Mouse (Mus musculus) ES-E14 (cell line): ENCODE data around the gene Smco3. TPM values are rescaled to one million over a fixed set of nuclear protein-coding genes. Genes with fewer than 3 reads are reported as not detected.

Experiments
- DNase-seq: peaks from one replicate; pipeline ENCODE4 v3.0.0-alpha.2; 2013; ENCODE audit warnings: low read depth, low spot score
- H3K27ac ChIP-seq: 2 replicates; pipeline ENCODE4 v1.5.1; 2012; ENCODE audit warnings: low read depth, mild to moderate bottlenecking, low read length, moderate library complexity, mixed read lengths; ENCODE audit not compliant: poor library complexity, insufficient read depth, severe bottlenecking
- H3K36me3 ChIP-seq: 2 replicates; pipeline ENCODE4 v1.6.1; 2012; ENCODE audit warnings: mild to moderate bottlenecking, low read length, moderate library complexity, mixed read lengths; ENCODE audit not compliant: control insufficient read depth, poor library complexity, insufficient read depth, severe bottlenecking
- H3K4me1 ChIP-seq, 2 experiments: fragments of 150-350 bp in 1 of 2; sonication (generic) in 1 of 2; 2 replicates each; pipeline ENCODE4 v1.6.1; 2012; ENCODE audit warnings: low read length in 2 of 2, mild to moderate bottlenecking in 1 of 2, mixed read lengths in 1 of 2; ENCODE audit not compliant: control insufficient read depth in 2 of 2, insufficient read depth in 2 of 2, poor library complexity in 1 of 2
- H3K4me3 ChIP-seq, 2 experiments: fragments of 150-350 bp in 1 of 2; sonication (generic) in 1 of 2; 2 replicates each; pipeline ENCODE4 v1.5.1; 2012; ENCODE audit warnings: low read length in 2 of 2, low read depth in 1 of 2, mild to moderate bottlenecking in 1 of 2, mixed read lengths in 1 of 2; ENCODE audit not compliant: insufficient read depth in 1 of 2, poor library complexity in 1 of 2, severe bottlenecking in 1 of 2
- H3K9ac ChIP-seq: 2 replicates; pipeline ENCODE4 v1.6.1; 2012; ENCODE audit warnings: low read depth, mild to moderate bottlenecking, low read length, mixed read lengths; ENCODE audit not compliant: poor library complexity, insufficient read depth, severe bottlenecking
- H3K9me3 ChIP-seq: fragments of 150-350 bp; sonication (generic); 2 replicates; pipeline ENCODE4 v1.6.1; 2012; ENCODE audit warnings: low read depth, mild to moderate bottlenecking, low read length; ENCODE audit not compliant: control insufficient read depth, insufficient read depth
- CHD2 ChIP-seq: IDR thresholded peaks from 2 replicates; pipeline ENCODE4 v1.6.1; 2014; ENCODE audit warnings: mild to moderate bottlenecking, low read depth, low read length, inconsistent platforms
- HCFC1 ChIP-seq: IDR thresholded peaks from 2 replicates; pipeline ENCODE4 v1.6.1; 2012; ENCODE audit warnings: low read length, inconsistent platforms, borderline replicate concordance; ENCODE audit not compliant: insufficient read depth
- MAFK ChIP-seq: IDR thresholded peaks from 2 replicates; pipeline ENCODE4 v1.6.1; 2014; ENCODE audit warnings: mild to moderate bottlenecking, low read depth, low read length, inconsistent platforms; ENCODE audit not compliant: insufficient read depth
- ZC3H11A ChIP-seq: IDR thresholded peaks from 2 replicates; pipeline ENCODE4 v1.6.1; 2012; ENCODE audit warnings: low read depth, mild to moderate bottlenecking, inconsistent platforms, low read length, borderline replicate concordance
- ZNF384 ChIP-seq: IDR thresholded peaks from 2 replicates; pipeline ENCODE4 v1.6.1; 2012; ENCODE audit warnings: low read depth, low read length, inconsistent platforms
- in situ Hi-C, 2 experiments: fragments of 600-800 bp; cut with MboI; formaldehyde crosslinking; loops; one replicate each; pipeline ENCODE4 v1.15.1; 2025; ENCODE audit warnings: low sequenced_read_pairs in 2 of 2, inconsistent platforms in 1 of 2; ENCODE audit not compliant: unreplicated experiment in 2 of 2
- total RNA-seq: library from RNA; depleted of rRNA; stranded (reverse); fragments of 300-350 nt; gene quantifications from 2 replicates; pipeline ENCODE4 v1.2.3, GENCODE M21; 2012

Smco3 gene
- total RNA-seq, 1 experiment: not detected

GRCm38 (mm10) chr6:136813117-136813516 is 22.1 kb downstream of the Smco3 start:
- no peak overlapping the region for H3K27ac ChIP-seq
- TF ChIP-seq ZC3H11A (no peak), HCFC1 (no peak), CHD2 (no peak), ZNF384 (no peak), MAFK (no peak)
- no peak for DNase-seq
- H3K4me3 ChIP-seq: no peak overlapping the region
- H3K9me3 ChIP-seq: no peaks in the 10 kb centered on the region
- H3K4me1 ChIP-seq: peaks cover 0 to 19% of the 10 kb centered on the region in 2 experiments; a peak in 2 of 4 replicates
- no peak overlapping the region for H3K9ac ChIP-seq
- in situ Hi-C loops: no loop called here
- H3K36me3 ChIP-seq: peaks cover 42% of the 10 kb centered on the region

GRCm38 (mm10) chr6:136811196-136811595 is 24.1 kb downstream of the Smco3 start:
- TF ChIP-seq ZC3H11A: no peak
- Histone ChIP-seq H3K36me3 (peaks cover 30% of the 10 kb centered on the region), H3K9ac (no peak overlapping the region), H3K27ac (no peak overlapping the region), H3K9me3 (no peaks in the 10 kb centered on the region), H3K4me3 (no peak overlapping the region), H3K4me1 (peaks cover 0 to 18% of the 10 kb centered on the region in 2 experiments; a peak in 2 of 4 replicates)
- in situ Hi-C loops: no loop called here
- DNase-seq: no peak

GRCm38 (mm10) chr6:136809673-136810072 is 25.6 kb downstream of the Smco3 start:
- in situ Hi-C loops: no loop called here
- DNase-seq: no peak
- Histone ChIP-seq H3K4me1 (peaks cover 0 to 18% of the 10 kb centered on the region in 2 experiments; a peak in 2 of 4 replicates), H3K9me3 (no peaks in the 10 kb centered on the region), H3K27ac (no peak overlapping the region; the same call in 1 of the 2 replicates), H3K9ac (peak overlapping the region; percentile 93; the same call in 1 of the 2 replicates), H3K4me3 (peak overlapping the region; percentile 80 to 98), H3K36me3 (peaks cover 20% of the 10 kb centered on the region)
- TF ChIP-seq ZNF384 (no peak), CHD2 (no peak), MAFK (no peak), HCFC1 (no peak), ZC3H11A (no peak)

- in situ Hi-C loops: no loop called here
- no peak for DNase-seq
Measured at GRCm38 (mm10) chr6:136809077-136809476, 26.2 kb downstream of the Smco3 start.

GRCm38 (mm10) chr6:136808631-136809046 is 26.6 kb downstream of the Smco3 start:
- in situ Hi-C loops: no loop called here
- Histone ChIP-seq H3K4me1 (peaks cover 0 to 18% of the 10 kb centered on the region in 2 experiments; a peak in 2 of 4 replicates), H3K9ac (peak overlapping the region; percentile 93), H3K27ac (peak overlapping the region; percentile 83), H3K36me3 (peaks cover 11% of the 10 kb centered on the region), H3K9me3 (no peaks in the 10 kb centered on the region), H3K4me3 (peak overlapping the region; percentile 80 to 98)
- TF ChIP-seq CHD2 (no peak), ZNF384 (no peak)
- DNase-seq: no peak

More at GRCm38 (mm10) chr6:136809077-136809476, 26.2 kb downstream of the Smco3 start:
- H3K4me1 ChIP-seq: peaks cover 0 to 18% of the 10 kb centered on the region in 2 experiments; a peak in 2 of 4 replicates
- no peak overlapping the region; the same call in 1 of the 2 replicates for H3K27ac ChIP-seq
- H3K9ac ChIP-seq: peak overlapping the region; percentile 93
- TF ChIP-seq ZC3H11A: no peak
- no peak for TF ChIP-seq ZNF384
- no peak for TF ChIP-seq CHD2
- no peak for TF ChIP-seq MAFK
- no peak for TF ChIP-seq HCFC1
- peaks cover 15% of the 10 kb centered on the region for H3K36me3 ChIP-seq
- H3K4me3 ChIP-seq: peak overlapping the region; percentile 80 to 98
- H3K9me3 ChIP-seq: no peaks in the 10 kb centered on the region
